Mouse (Mus musculus) urinary bladder, adult 18-20 months (tissue): ENCODE measurements around the gene Lrrn1.

Experiments used
- DNase-seq, 2 experiments: peaks; one replicate each; pipeline ENCODE4 v3.0.0; 2022; ENCODE audit warnings: low spot score in 2 of 2, mixed read lengths in 2 of 2

Lrrn1 gene

DNA sequence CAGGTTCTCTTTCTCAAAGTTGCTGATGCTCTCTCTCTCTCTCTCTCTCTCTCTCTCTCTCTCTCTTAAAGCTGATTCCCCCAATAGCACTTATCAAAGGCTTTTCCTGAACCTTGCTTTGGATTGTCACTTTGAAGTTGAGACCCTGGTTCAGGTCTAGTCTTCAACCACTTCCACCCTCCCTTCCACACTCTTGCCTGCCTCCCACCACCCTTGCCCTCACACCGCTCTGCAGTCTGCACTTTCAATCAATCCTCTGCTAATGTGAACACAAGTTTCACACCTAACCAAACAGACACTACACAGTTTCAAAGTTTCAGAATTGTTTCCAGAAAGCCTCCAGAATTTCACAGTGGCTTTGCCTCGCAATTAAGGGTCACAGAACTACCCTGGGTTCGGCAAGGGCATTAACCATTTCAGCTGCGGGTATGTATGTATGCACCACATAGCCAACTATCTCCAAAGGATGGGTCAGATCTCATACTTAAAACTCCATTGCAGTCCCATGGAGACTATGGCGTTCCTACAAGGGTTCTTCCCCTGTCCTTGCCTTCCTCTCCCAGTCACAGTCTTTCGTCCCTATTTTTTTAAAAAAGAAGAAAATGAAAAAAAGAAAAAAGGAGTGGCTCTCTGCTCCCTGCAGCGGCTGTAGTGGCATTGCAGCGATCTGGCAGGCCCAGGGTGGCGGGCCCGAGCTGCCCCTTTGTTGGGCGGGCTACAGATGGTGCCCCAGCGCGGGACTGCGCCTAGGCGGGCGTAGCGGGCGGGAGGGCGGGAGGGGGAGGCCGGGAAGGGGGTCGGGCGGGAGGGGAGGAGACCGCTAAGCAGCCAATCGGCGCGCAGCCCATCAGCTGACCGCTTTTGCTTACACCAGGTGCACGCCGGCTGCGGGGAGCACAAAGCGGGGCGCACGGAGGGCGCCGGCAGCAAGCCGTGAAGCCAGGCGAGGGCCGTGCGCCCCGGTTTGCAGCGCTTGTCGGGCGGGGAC lies at the start of gene Lrrn1:
TSS of gene Lrrn1 (plus strand) at position 892 of the 988 bp plus-strand sequence.
- DNase-seq = peak in 1 of 2 experiments; percentile 2

DNA sequence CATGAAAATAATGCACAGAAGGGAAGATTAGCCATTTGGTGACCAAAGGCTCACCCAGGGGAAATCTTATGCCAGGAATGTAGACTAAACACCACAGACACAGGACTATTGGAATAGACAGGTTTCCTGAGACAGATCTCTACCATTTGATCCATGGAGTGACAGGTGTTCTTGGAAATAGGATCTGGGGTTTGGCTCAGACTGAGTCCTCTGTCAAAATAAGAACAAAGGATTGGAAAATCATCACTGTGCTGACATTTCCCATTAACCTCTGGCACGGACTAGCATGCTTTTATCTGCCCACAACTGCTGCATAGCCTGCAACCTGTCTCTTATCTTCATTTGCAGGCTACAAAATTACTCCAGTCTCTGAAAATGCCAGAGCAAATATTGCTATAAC lies 35.1 kb upstream of the Lrrn1 start:
- no peak for DNase-seq

DNA sequence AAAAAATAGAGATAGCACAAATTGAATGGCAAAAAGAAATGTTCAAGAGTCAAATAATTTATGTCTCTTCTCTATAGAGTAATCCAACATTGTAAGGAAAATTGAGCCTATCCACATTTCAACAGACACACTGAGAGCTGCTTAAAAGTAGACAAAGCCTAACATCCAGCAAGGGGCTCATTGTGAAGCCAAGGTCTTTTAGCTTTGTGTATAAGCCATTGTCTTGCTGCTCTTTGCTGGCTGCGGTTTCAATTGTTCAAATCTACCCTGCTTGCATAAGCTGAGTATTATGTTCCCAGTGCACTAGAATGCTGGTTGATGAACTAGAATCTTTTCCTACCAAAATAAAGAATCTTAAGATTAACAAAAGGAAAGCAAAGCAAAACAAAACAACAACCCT lies 33.7 kb upstream of the Lrrn1 start:
- no peak for DNase-seq

DNA sequence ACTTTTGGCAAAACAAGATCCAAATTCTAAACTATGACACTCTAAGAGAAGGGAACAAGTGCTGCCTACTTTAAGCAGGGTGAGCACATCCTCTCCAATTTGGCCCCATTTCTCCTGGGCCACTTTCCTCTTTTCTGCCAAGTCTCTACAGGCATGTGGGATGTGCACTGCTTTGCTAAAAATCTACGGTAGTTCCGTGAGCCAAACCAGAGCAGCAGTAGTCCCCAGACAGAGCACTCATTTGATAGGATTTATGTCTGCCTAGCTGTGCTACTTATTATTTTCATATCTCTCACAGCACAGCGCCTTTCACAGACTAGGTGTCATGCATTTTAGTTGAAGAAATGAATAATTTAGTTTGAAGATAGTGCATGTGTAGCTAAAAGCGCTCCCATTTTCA lies 15.9 kb upstream of the Lrrn1 start:
- no peak for DNase-seq

DNA sequence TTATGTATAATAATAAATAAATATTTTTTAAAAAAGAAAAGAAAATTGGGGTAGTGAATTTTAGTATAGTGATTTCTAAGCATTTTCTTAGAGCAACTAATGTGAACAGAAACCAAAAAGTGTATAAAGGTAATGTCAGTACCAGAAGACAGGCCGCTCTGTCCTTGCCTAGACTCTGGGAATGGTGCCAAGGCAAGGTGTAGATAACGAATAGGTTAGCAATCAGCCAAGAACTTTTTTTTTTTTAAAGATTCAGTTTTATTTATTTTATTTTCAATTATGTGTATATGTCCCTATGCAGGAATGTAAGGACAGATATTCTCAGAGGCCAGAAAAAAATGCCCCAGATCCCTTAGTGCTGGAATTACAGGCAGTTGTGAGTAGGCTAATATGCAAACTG lies 5.6 kb upstream of the Lrrn1 start:
- no peak for DNase-seq

- peak in 1 of 2 experiments; percentile 23 for DNase-seq
Observed at GRCm38 (mm10) chr6:107529911-107530431, 403 bp downstream of the Lrrn1 start.

GRCm38 (mm10) chr6:107530621-107531285 lies 1.2 kb downstream of the Lrrn1 start:
- DNase-seq = no peak

- no peak for DNase-seq
Observed at GRCm38 (mm10) chr6:107531526-107532080, 2.0 kb downstream of the Lrrn1 start.

GRCm38 (mm10) chr6:107534533-107534932 lies 5.0 kb downstream of the Lrrn1 start:
- no peak for DNase-seq

GRCm38 (mm10) chr6:107536631-107537030 lies 7.1 kb downstream of the Lrrn1 start:
- DNase-seq = no peak

DNA sequence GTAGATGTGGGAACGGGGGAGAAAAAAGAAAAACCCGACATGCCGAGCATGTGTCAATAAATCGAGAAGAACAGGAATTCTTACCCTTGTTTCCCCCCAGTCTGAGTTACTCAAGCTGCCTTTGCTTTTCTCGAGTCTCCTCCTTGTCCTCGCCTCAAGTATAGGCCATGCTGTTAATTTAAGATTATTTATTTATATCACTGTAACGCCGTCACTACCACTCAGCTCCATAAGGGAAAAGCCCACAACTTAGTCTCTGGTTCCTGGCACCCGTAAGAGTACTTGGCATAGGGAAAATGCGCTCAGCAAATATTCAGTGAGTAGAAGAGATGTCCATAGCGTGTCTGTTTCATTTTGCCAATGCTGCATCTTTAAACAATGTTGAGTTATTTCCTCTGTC lies 11.7 kb downstream of the Lrrn1 start:
- no peak for DNase-seq

- no peak for DNase-seq
Observed at GRCm38 (mm10) chr6:107541918-107542317, 12.3 kb downstream of the Lrrn1 start.

GRCm38 (mm10) chr6:107546272-107546671 lies 16.7 kb downstream of the Lrrn1 start:
- DNase-seq = no peak

DNA sequence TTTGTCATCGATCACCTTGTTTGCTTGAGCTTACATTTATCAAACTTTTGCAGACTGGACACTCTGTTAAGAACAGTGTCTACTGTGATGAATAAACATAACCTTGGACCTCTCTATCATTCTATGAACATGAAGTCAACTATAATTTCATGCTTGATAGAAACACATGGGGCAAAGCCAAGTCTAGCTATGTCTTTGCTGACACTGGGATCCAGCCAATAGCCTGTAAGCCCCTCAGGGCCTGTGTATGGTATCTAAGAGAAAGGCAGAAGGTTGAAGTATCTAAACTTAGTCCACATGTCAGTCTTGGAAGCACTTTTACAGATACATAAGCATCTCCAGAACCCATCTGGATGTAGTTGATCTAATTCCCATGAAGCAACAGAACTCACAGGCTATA lies 22.9 kb downstream of the Lrrn1 start:
- DNase-seq = no peak

GRCm38 (mm10) chr6:107555364-107555763 lies 25.8 kb downstream of the Lrrn1 start:
- no peak for DNase-seq

DNA sequence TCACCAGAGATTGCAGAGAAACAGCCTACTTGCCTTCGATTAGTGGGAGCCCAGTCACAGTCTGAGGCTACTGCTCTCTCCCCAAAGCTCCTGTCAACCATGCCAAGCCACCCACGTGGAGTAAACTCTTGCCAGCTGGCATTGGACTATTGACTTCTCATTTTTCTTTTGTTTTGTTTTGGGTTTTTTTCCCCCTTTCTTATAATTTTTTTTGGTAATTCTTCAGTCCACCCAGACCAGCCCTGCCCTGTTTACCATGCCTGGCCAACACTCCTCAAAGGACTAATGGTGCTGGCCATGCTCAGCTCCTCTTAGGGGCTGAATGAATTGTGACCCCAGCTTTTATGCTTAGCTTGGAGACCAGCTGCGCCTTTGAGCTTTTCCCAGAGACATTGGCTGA lies 27.4 kb downstream of the Lrrn1 start:
- no peak for DNase-seq

DNA sequence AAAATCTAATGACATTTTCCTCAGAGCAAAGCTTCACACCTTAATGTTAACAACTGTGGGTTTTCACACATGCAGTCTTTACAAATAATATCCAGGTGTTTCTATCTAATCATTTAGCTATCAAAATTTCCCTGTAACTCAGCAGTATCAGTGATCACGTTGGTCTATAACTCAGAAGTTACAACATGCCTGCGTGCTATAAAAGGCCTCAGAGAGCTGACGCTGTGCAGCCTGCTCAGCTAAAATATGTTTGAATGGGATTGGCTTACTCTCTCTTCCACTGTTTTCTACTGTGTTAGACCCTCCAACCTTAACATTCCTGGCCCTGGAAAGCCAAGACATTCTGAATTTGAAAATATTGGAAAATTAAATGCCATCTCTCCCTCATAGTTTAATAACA lies 28.2 kb downstream of the Lrrn1 start:
- no peak for DNase-seq

DNA sequence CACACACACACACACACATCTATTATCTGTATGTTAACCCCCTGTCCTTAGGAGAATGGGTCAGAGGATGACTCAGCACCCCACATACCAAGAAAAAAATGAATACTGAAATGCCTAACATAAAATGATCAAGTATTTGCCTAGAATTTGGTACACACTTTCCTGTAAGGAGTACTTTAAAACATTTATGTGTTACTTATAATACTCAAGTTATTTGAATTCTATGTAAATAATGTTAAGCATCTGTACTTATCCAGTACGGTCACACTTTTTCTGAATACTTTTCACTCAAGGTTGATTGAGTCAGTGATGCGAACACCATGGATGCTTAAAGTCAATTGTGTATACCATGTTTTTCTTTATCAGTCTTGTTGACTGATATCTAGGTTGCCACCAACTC lies 32.7 kb downstream of the Lrrn1 start:
- no peak for DNase-seq

GRCm38 (mm10) chr6:107566944-107567634 lies 37.5 kb downstream of the Lrrn1 start:
- DNase-seq = no peak

- DNase-seq = no peak
Observed at GRCm38 (mm10) chr6:107574561-107574960, 45.0 kb downstream of the Lrrn1 start.

DNA sequence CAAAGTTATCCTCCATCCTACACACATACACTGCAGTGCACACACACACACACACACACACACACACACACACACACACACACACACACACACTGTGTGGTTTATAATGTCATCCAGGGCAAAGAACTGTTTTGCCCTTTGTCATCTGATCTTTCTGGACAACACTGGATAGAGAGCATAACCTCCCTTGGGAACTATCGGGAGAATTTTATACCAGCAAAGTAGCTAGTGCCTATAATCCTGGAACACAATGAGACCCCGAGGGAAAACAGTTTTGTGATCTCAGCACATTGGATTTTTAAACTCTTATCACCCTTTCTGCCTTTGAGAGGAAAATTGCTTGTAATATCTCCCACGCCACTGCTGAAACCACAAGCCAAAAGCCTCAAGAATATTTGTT lies 45.8 kb downstream of the Lrrn1 start:
- DNase-seq = no peak

- DNase-seq = no peak
Observed at GRCm38 (mm10) chr6:107577309-107577708, 47.7 kb downstream of the Lrrn1 start.
